Comparison of ENCODE assay signal across 30 mouse cellular contexts in the genomic region with DNA sequence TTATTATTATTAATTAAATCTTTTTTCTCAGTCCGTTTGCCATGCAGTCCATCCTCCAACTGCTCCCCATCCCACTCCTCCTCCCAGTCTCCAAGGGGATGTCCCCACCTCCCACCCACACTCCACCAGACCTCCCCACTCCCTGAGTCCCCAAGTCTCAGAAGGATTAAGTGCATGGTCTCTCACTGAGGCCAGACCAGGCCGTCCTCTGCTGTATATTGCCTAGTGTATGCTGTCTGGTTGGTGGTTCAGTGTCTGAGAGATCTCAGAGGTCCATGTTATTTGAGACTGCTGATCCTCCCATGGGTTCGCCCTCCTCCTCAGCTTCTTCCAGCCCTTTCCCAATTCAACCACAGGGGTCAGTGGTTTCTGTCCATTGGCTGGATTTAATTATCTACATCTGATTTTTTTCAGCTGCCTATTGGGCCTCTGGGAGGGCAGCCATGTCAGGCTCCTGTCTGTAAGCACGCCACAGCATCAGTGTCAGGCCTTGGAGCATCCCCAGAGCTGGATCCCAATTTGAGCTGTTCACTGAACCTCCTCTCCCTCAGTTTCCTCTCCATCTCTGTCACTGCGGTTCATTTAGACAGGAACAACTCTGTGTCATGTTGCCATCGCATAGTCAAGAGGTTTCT. TPM values are rescaled to one million over a fixed set of nuclear protein-coding genes. Genes with fewer than 3 reads are reported as not detected.
DNase-seq lines count a peak whose midpoint lies in the region; ATAC-seq lines count a peak whose summit lies in the region.
"Had no signal": no experiment of that assay in that cellular context is flagged by ENCODE, and none has a peak within 500 bp of the region (broad histone marks: within the 10 kb centered on the region; RNA-seq: fewer than 3 reads in every experiment).

No protein-coding gene starts in this region.

- no peaks in the 10 kb centered on the region for H3K9me3 ChIP-seq in forebrain, embryonic 12.5 days
- H3K9me3 ChIP-seq in forebrain, embryonic 10.5 days = no peaks in the 10 kb centered on the region
- no peaks in the 10 kb centered on the region for H3K9me3 ChIP-seq in kidney, embryonic 14.5 days (ENCODE audit: control insufficient read depth, low read length)
- H3K9me3 ChIP-seq in midbrain, embryonic 12.5 days = no peaks in the 10 kb centered on the region
- no peaks in the 10 kb centered on the region for H3K9me3 ChIP-seq in midbrain, embryonic 14.5 days (ENCODE audit: control insufficient read depth, low read length)
- H3K9me3 ChIP-seq in hindbrain, embryonic 14.5 days (ENCODE audit: control insufficient read depth, low read length) = no peaks in the 10 kb centered on the region
- H3K9me3 ChIP-seq: heart, embryonic 13.5 days; limb, embryonic 15.5 days; midbrain, embryonic 15.5 days; stomach, embryonic 15.5 days had no signal

- ATAC-seq in forebrain, embryonic 12.5 days (ENCODE audit: low FRiP score) = peak; percentile 58; the same call in 1 of the 2 replicates
- peak; percentile 85 for ATAC-seq in kidney, embryonic 14.5 days (ENCODE audit: low FRiP score, low TSS enrichment)
- ATAC-seq in midbrain, embryonic 12.5 days (ENCODE audit: low FRiP score, low read depth) = 0 out of 2 replicates have a peak, but pooled peaks have one; percentile 12
- ATAC-seq in midbrain, embryonic 14.5 days (ENCODE audit: low FRiP score, low TSS enrichment) = no peak
- ATAC-seq in hindbrain, embryonic 14.5 days (ENCODE audit: low FRiP score) = 0 out of 2 replicates have a peak, but pooled peaks have one; percentile 37
- ATAC-seq: forebrain, postnatal 0 days; midbrain, embryonic 15.5 days had no signal

- H3K4me1 ChIP-seq in forebrain, embryonic 12.5 days = no peaks in the 10 kb centered on the region
- H3K4me1 ChIP-seq in forebrain, embryonic 10.5 days = no peaks in the 10 kb centered on the region
- no peaks in the 10 kb centered on the region for H3K4me1 ChIP-seq in kidney, embryonic 14.5 days (ENCODE audit: control insufficient read depth, insufficient read depth, low read length)
- no peaks in the 10 kb centered on the region for H3K4me1 ChIP-seq in midbrain, embryonic 12.5 days
- no peaks in the 10 kb centered on the region for H3K4me1 ChIP-seq in midbrain, embryonic 14.5 days (ENCODE audit: control insufficient read depth, insufficient read depth, low read length)
- H3K4me1 ChIP-seq in hindbrain, embryonic 14.5 days (replicated peaks; ENCODE audit: control insufficient read depth, insufficient read depth, low read length) = no peaks in the 10 kb centered on the region
- H3K4me1 ChIP-seq: limb, embryonic 15.5 days; midbrain, embryonic 15.5 days; stomach, embryonic 15.5 days had no signal

- no peaks in the 10 kb centered on the region for H3K27me3 ChIP-seq in forebrain, embryonic 12.5 days
- H3K27me3 ChIP-seq in forebrain, embryonic 10.5 days (ENCODE audit: poor library complexity, severe bottlenecking) = no peaks in the 10 kb centered on the region
- no peaks in the 10 kb centered on the region for H3K27me3 ChIP-seq in kidney, embryonic 14.5 days (ENCODE audit: control insufficient read depth, insufficient read depth, low read length)
- no peaks in the 10 kb centered on the region for H3K27me3 ChIP-seq in midbrain, embryonic 12.5 days
- H3K27me3 ChIP-seq in midbrain, embryonic 14.5 days (ENCODE audit: control insufficient read depth, insufficient read depth, low read length) = no peaks in the 10 kb centered on the region
- no peaks in the 10 kb centered on the region for H3K27me3 ChIP-seq in hindbrain, embryonic 14.5 days (ENCODE audit: control insufficient read depth, insufficient read depth, low read length)
- H3K27me3 ChIP-seq: heart, embryonic 13.5 days; limb, embryonic 15.5 days; midbrain, embryonic 15.5 days; stomach, embryonic 15.5 days had no signal

- no peak for DNase-seq in forebrain, embryonic 10.5 days (ENCODE audit: extremely low spot score, low spot score)
- no peak for DNase-seq in kidney, postnatal 4 days
- DNase-seq in midbrain, embryonic 14.5 days = no peak
- DNase-seq in hindbrain, embryonic 14.5 days (ENCODE audit: low spot score) = no peak
- DNase-seq in Muller cell, postnatal 12 days (ENCODE audit: inconsistent ontology term) = no peak
- DNase-seq: adrenal gland, adult 2 months; cerebellum, adult 11 months; cerebellum, postnatal 25 days; forebrain, postnatal 0 days; gastrocnemius, postnatal 14 days; heart, adult 2 months; heart, postnatal 14 days; kidney, adult 18-20 months; layer of hippocampus, adult 9-11 months; lung, embryonic 14.5 days; right cerebral cortex, adult 18-20 months; right cerebral cortex, postnatal 4 days; thymus, postnatal 36 days had no signal

- no peak overlapping the region for H3K4me3 ChIP-seq in forebrain, embryonic 12.5 days (replicated peaks)
- H3K4me3 ChIP-seq in forebrain, embryonic 10.5 days = no peak overlapping the region
- H3K4me3 ChIP-seq in kidney, embryonic 14.5 days (ENCODE audit: low read length) = no peak overlapping the region
- H3K4me3 ChIP-seq in midbrain, embryonic 12.5 days = no peak overlapping the region
- H3K4me3 ChIP-seq in midbrain, embryonic 14.5 days (replicated peaks; ENCODE audit: low read depth, low read length) = no peak overlapping the region
- H3K4me3 ChIP-seq in hindbrain, embryonic 14.5 days (replicated peaks; ENCODE audit: low read length) = no peak overlapping the region
- H3K4me3 ChIP-seq: heart, adult 2 months; heart, embryonic 13.5 days; limb, embryonic 15.5 days; midbrain, embryonic 15.5 days; myocyte; stomach, embryonic 15.5 days had no signal

- 84% methylated on average over 6 of the region's 6 CpGs for WGBS in forebrain, embryonic 12.5 days
- 75% methylated on average over 6 of the region's 6 CpGs for WGBS in forebrain, embryonic 10.5 days
- 75% methylated on average over 6 of the region's 6 CpGs for WGBS in kidney, embryonic 14.5 days
- WGBS in midbrain, embryonic 12.5 days = 80% methylated on average over 6 of the region's 6 CpGs
- 81% methylated on average over 6 of the region's 6 CpGs for WGBS in midbrain, embryonic 14.5 days
- WGBS in hindbrain, embryonic 14.5 days = 83% methylated on average over 6 of the region's 6 CpGs

- H3K4me2 ChIP-seq in forebrain, embryonic 12.5 days = no peak overlapping the region
- no peak overlapping the region for H3K4me2 ChIP-seq in kidney, embryonic 14.5 days (replicated peaks; ENCODE audit: low read depth, low read length)
- no peak overlapping the region for H3K4me2 ChIP-seq in midbrain, embryonic 12.5 days (replicated peaks)
- no peak overlapping the region for H3K4me2 ChIP-seq in midbrain, embryonic 14.5 days (ENCODE audit: low read length)
- H3K4me2 ChIP-seq in hindbrain, embryonic 14.5 days (replicated peaks) = no peak overlapping the region
- H3K4me2 ChIP-seq: heart, embryonic 13.5 days; limb, embryonic 15.5 days; lung, embryonic 14.5 days; midbrain, embryonic 15.5 days; stomach, embryonic 15.5 days had no signal

- H3K9ac ChIP-seq in forebrain, embryonic 12.5 days = no peak overlapping the region
- H3K9ac ChIP-seq in kidney, embryonic 14.5 days (ENCODE audit: low read depth, low read length) = no peak overlapping the region
- no peak overlapping the region for H3K9ac ChIP-seq in midbrain, embryonic 12.5 days (replicated peaks)
- H3K9ac ChIP-seq in midbrain, embryonic 14.5 days (replicated peaks; ENCODE audit: low read length) = no peak overlapping the region
- H3K9ac ChIP-seq in hindbrain, embryonic 14.5 days = no peak overlapping the region
- H3K9ac ChIP-seq: forebrain, postnatal 0 days; heart, embryonic 13.5 days; limb, embryonic 15.5 days; liver, embryonic 14.5 days; lung, embryonic 14.5 days; midbrain, embryonic 15.5 days; stomach, embryonic 15.5 days had no signal

- H3K27ac ChIP-seq in forebrain, embryonic 12.5 days = no peak overlapping the region
- no peak overlapping the region for H3K27ac ChIP-seq in forebrain, embryonic 10.5 days
- H3K27ac ChIP-seq in kidney, embryonic 14.5 days (ENCODE audit: low read depth, low read length) = no peak overlapping the region
- no peak overlapping the region for H3K27ac ChIP-seq in midbrain, embryonic 12.5 days (replicated peaks)
- H3K27ac ChIP-seq in midbrain, embryonic 14.5 days (replicated peaks; ENCODE audit: low read depth, low read length) = no peak overlapping the region
- H3K27ac ChIP-seq in hindbrain, embryonic 14.5 days = no peak overlapping the region
- H3K27ac ChIP-seq: heart, adult 2 months; heart, embryonic 13.5 days; limb, embryonic 15.5 days; liver, embryonic 14.5 days; midbrain, embryonic 15.5 days; stomach, embryonic 15.5 days had no signal

- H3K36me3 ChIP-seq in forebrain, embryonic 12.5 days (replicated peaks) = no peaks in the 10 kb centered on the region
- no peaks in the 10 kb centered on the region for H3K36me3 ChIP-seq in forebrain, embryonic 10.5 days (replicated peaks)
- no peaks in the 10 kb centered on the region for H3K36me3 ChIP-seq in kidney, embryonic 14.5 days (ENCODE audit: control insufficient read depth, insufficient read depth, low read length)
- no peaks in the 10 kb centered on the region for H3K36me3 ChIP-seq in midbrain, embryonic 12.5 days
- no peaks in the 10 kb centered on the region for H3K36me3 ChIP-seq in midbrain, embryonic 14.5 days (ENCODE audit: control insufficient read depth, insufficient read depth, low read length)
- H3K36me3 ChIP-seq in hindbrain, embryonic 14.5 days (replicated peaks; ENCODE audit: control insufficient read depth, insufficient read depth) = no peaks in the 10 kb centered on the region
- H3K36me3 ChIP-seq: heart, embryonic 13.5 days; limb, embryonic 15.5 days; midbrain, embryonic 15.5 days; stomach, embryonic 15.5 days had no signal

RNA-seq across cellular contexts. Expression of a gene that starts 20.8 kb away (rescaled TPM):
- not detected in 2 replicates for polyA plus RNA-seq in forebrain, embryonic 12.5 days (2016; fragmentation: Nextera tagmentation; extraction: Ambion mirVana)
- not detected in 2 replicates for polyA plus RNA-seq in forebrain, embryonic 10.5 days (2016; fragmentation: Nextera tagmentation; extraction: Ambion mirVana)
- not detected in 2 replicates for polyA plus RNA-seq in kidney, embryonic 14.5 days (2014; fragmentation: Nextera tagmentation; extraction: Ambion mirVana)
- polyA plus RNA-seq in midbrain, embryonic 12.5 days (2016; fragmentation: Nextera tagmentation; extraction: Ambion mirVana) = not detected in 2 replicates
- not detected in 2 replicates for polyA plus RNA-seq in midbrain, embryonic 14.5 days (2014; fragmentation: Nextera tagmentation; extraction: Ambion mirVana)
- polyA plus RNA-seq in hindbrain, embryonic 14.5 days (2014; fragmentation: Nextera tagmentation; extraction: Ambion mirVana) = not detected in 2 replicates
- polyA plus RNA-seq: adrenal gland, adult 2 months; embryonic facial prominence, embryonic 14.5 days; forebrain, postnatal 0 days; heart, adult 2 months; heart, embryonic 13.5 days; large intestine, adult 2 months; limb, embryonic 15.5 days; liver, embryonic 14.5 days; lung, embryonic 14.5 days; midbrain, embryonic 15.5 days; myocyte; neural tube, embryonic 14.5 days; stomach, embryonic 15.5 days had no signal
